ENCODE assay signal across 12 mouse cellular contexts in genomic region chr4:152546481-152546880, GRCm38 (mm10).
A peak's percentile ranks its signal among the peaks of the same experiment; 100 is the strongest.
DNase-seq lines count a peak whose midpoint lies in the region; ATAC-seq and TF ChIP-seq lines count a peak whose summit lies in the region.
"Had no signal": no experiment of that assay in that cellular context is flagged by ENCODE, and none has a peak within 500 bp of the region (broad histone marks: within the 10 kb centered on the region; RNA-seq: fewer than 3 reads in every experiment).

No protein-coding gene starts in this region.

- no peaks in the 10 kb centered on the region for H3K27me3 ChIP-seq in lung, postnatal 0 days (replicated peaks; ENCODE audit: insufficient read depth, low read length)
- H3K27me3 ChIP-seq in hindbrain, embryonic 13.5 days = no peaks in the 10 kb centered on the region
- H3K27me3 ChIP-seq: lung, embryonic 15.5 days had no signal

- H3K9me3 ChIP-seq in lung, postnatal 0 days (ENCODE audit: low read length) = no peaks in the 10 kb centered on the region
- no peaks in the 10 kb centered on the region for H3K9me3 ChIP-seq in hindbrain, embryonic 13.5 days
- H3K9me3 ChIP-seq: lung, embryonic 15.5 days had no signal

- no peaks in the 10 kb centered on the region for H3K36me3 ChIP-seq in lung, postnatal 0 days (ENCODE audit: insufficient read depth, low read length)
- peaks cover 18% of the 10 kb centered on the region for H3K36me3 ChIP-seq in hindbrain, embryonic 13.5 days
- H3K36me3 ChIP-seq: lung, embryonic 15.5 days had no signal

- H3K27ac ChIP-seq in gastrocnemius, adult 2 months = no peak overlapping the region
- H3K27ac ChIP-seq in lung, postnatal 0 days (ENCODE audit: low read length) = no peak overlapping the region
- peak overlapping the region; percentile 85; the same call in 1 of the 2 replicates for H3K27ac ChIP-seq in hindbrain, embryonic 13.5 days
- H3K27ac ChIP-seq: lung, embryonic 15.5 days had no signal

- DNase-seq in gastrocnemius, adult 2 months = no peak
- DNase-seq in gastrocnemius, adult 8-10 months (ENCODE audit: low spot score in 2 of 2) = no peak
- no peak for DNase-seq in lung, postnatal 0 days (ENCODE audit: low spot score)
- no peak for DNase-seq in lung, adult 2 months
- DNase-seq in retina, embryonic 14.5 days (ENCODE audit: low spot score) = peak; percentile 49
- DNase-seq in adrenal gland, adult 18-20 months (ENCODE audit: low spot score in 2 of 2) = no peak
- DNase-seq in heart, postnatal 4 days = no peak
- DNase-seq: gastrocnemius, postnatal 36 days; left cerebral cortex, postnatal 4 days; thymus, adult 2 months had no signal

- 51% methylated on average over 8 of the region's 8 CpGs for WGBS in lung, postnatal 0 days
- 59% methylated on average over 8 of the region's 8 CpGs for WGBS in lung, adult 2 months
- WGBS in hindbrain, embryonic 13.5 days = 62% methylated on average over 8 of the region's 8 CpGs

- H3K4me2 ChIP-seq in lung, postnatal 0 days (replicated peaks; ENCODE audit: low read depth, low read length) = no peak overlapping the region
- no peak overlapping the region for H3K4me2 ChIP-seq in hindbrain, embryonic 13.5 days
- H3K4me2 ChIP-seq: lung, embryonic 15.5 days had no signal

- no peak for TF ChIP-seq EP300 in lung, postnatal 0 days (IDR thresholded peaks at IDR 0.05)

- H3K9ac ChIP-seq in lung, postnatal 0 days (replicated peaks; ENCODE audit: low read depth) = no peak overlapping the region
- H3K9ac ChIP-seq in hindbrain, embryonic 13.5 days = no peak overlapping the region
- H3K9ac ChIP-seq: lung, embryonic 15.5 days had no signal

- peak; percentile 8; the same call in 1 of the 2 replicates for ATAC-seq in lung, postnatal 0 days
- ATAC-seq in hindbrain, embryonic 13.5 days (ENCODE audit: low FRiP score) = no peak

- TF ChIP-seq POLR2A in lung, adult 2 months (IDR thresholded peaks at IDR 0.05; ENCODE audit: borderline replicate concordance, extremely low read depth, low read depth, low read length) = no peak

- TF ChIP-seq CTCF in gastrocnemius, adult 2 months (IDR thresholded peaks at IDR 0.05) = peak; percentile 37; the same call in 1 of the 2 replicates
- peak; percentile 20; the same call in 1 of the 2 replicates for TF ChIP-seq CTCF in lung, postnatal 0 days (IDR thresholded peaks at IDR 0.05)
- no peak for TF ChIP-seq CTCF in lung, adult 2 months (IDR thresholded peaks at IDR 0.05; ENCODE audit: insufficient read depth, low read length)

- H3K4me1 ChIP-seq in lung, postnatal 0 days (ENCODE audit: insufficient read depth, low read depth, low read length) = no peaks in the 10 kb centered on the region
- H3K4me1 ChIP-seq in lung, adult 2 months (ENCODE audit: control insufficient read depth, insufficient read depth, low read length) = no peaks in the 10 kb centered on the region
- peaks cover 46% of the 10 kb centered on the region for H3K4me1 ChIP-seq in hindbrain, embryonic 13.5 days (replicated peaks)
- H3K4me1 ChIP-seq: lung, embryonic 15.5 days had no signal

- no peak overlapping the region for H3K4me3 ChIP-seq in gastrocnemius, adult 2 months
- no peak overlapping the region for H3K4me3 ChIP-seq in lung, postnatal 0 days (ENCODE audit: low read depth, low read length)
- no peak overlapping the region for H3K4me3 ChIP-seq in lung, adult 2 months (replicated peaks; ENCODE audit: extremely low read depth, low read depth, low read length)
- H3K4me3 ChIP-seq in hindbrain, embryonic 13.5 days = no peak overlapping the region
- H3K4me3 ChIP-seq: lung, embryonic 15.5 days had no signal

- intact Hi-C loops in gastrocnemius, adult 2 months (cut with DNase I) = no loop called here
